Mouse (Mus musculus): ENCODE measurements around the gene Upf2.
A peak's percentile ranks its signal among the peaks of the same experiment; 100 is the strongest.
"Not testable (repeated sequence)": the region's sequence is repeated elsewhere in the genome, so short reads cannot be mapped to it uniquely, and the experiment has no call there.

The Upf2 gene

DNA sequence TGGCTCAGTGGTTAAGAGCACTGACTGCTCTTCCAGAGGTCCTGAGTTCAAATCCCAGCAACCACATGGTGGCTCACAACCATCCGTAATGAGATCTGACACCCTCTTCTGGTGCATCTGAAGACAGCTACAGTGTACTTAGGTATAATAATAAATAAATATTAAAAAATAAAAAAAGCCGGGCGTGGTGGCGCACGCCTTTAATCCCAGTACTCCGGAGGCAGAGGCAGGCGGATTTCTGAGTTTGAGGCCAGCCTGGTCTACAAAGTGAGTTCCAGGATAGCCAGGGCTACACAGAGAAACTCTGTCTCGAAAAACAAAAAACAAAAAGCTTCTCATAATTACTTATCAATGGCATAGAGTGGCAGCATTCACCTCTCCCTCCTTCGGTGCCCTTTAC is 1.4 kb upstream of the Upf2 start:
- DNase-seq (ENCODE audit: low spot score) = not testable (repeated sequence)

DNA sequence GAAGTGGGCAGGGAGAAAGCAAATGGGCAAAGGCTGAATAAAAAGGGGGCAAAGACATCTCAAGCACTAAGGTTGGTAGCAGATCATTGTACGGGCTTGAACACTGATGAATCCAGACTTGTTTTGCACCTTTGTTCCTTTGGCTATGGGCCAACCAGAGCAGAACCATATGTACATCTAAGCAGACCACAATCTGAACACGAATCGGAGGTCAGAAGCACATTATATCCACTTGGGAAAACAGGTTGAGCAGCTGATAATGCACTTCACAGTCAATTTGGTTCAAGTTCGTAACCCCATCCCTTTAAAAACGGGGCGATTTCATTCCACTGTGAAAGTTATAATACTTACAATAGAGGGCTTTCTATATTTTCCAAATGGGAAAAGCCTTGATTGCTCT is 964 bp upstream of the Upf2 start:
- DNase-seq (ENCODE audit: low spot score) = peak; percentile 21

DNA sequence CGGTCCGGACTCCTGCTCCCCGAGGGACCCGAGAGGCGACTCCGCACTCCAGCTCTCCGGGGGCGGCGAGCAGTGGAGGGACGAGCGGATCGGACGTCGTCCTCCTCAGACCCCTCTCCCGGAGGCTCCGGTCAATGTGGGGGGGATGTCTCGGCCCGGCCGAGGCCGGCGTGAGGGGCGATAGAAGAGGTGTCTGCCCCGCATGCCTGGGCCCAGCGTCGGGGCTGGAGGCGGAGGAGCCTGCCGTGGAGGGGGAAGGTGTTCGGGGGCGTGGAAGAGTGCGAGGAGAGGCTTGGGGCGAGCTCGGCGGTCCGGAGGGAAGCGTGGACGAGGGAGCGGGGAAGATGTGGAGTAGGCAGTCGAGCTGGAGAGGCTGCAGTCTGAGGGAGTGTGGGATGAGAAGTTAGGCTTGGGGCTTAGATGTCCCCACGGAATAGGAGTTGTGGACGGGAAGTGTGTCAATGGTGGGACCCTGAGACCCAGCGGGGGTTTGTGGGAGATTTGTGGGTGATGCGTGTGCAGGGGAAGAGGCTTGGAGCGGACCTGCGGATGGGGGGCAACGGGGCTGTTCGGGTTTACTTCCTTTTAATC is 447 bp downstream of the Upf2 start:
- no peak for DNase-seq (ENCODE audit: low spot score)

DNA sequence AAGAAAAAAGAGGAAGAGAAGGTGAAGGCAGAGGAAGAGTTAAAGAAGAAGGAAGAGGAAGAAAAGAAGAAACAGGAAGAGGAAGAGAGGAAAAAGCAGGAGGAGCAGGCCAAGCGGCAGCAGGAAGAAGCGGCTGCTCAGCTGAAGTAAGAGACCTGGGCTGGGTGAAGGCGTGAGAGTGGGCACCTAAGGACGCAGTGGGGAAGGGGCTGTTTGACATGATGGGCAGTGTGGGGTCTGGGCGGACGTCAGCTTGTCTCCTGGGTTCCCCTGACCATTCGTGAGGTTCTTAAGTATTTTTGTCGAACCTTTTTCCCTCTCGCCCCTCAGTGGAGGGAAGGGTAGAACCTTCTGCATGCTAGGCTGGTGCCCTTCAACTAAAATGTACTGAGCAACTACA is 6.4 kb downstream of the Upf2 start:
- no peak for DNase-seq (ENCODE audit: low spot score)

DNA sequence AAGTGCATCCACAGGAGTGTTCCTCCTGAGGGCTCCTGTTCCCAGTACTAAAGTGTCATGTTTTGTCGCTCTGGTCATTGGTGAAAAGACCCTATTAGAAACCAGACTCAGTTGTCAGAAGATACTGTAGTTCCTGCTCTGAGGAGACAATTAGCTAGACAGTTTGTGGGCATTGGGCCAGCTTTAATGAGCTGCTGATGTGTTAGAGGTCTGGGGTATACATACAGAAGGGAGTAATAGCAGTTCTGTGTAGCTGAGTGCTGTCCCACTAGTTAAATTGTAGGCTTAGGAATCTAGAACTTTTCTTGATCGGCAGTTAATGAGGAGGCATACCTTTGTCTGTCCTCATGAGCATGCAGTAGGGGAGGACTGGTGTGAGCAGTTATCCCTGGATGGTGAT is 11.0 kb downstream of the Upf2 start:
- DNase-seq (ENCODE audit: low spot score) = no peak

DNA sequence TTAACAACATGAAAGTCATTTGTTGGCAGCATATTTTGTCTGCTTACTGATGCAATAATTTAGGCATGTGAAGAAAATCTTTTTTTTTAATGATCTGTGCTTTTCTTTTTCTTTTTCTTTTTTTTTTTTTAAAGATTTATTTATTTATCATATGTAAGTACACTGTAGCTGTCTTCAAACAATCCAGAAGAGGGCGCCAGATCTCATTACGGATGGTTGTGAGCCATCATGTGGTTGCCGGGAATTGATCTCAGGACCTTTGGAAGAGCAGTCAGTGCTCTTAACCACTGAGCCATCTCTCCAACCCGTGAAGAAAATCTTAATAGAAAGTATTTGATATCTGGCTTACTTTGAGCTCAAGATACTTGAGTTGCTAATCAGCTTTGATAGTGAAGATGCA is 12.5 kb downstream of the Upf2 start:
- not testable (repeated sequence) for DNase-seq (ENCODE audit: low spot score)

DNA sequence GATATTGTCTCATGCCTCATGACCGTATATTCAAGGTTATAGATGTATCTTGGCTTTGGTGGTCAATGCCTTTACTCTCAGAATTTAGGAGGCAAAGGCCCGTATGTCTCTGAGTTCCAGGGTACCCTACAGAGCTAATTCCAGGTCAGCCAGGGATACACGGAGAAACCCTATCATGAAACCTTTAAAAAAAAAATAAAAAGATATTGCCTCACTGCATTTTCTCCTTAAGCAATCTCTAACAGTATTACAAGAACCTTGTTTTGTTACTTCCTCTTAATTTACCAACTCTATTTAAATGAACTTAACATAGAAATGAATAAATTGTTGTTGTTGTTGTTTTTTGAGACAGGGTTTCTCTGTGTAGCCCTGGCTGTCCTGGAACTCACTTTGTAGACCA is 14.7 kb downstream of the Upf2 start:
- no peak for DNase-seq (ENCODE audit: low spot score)

DNA sequence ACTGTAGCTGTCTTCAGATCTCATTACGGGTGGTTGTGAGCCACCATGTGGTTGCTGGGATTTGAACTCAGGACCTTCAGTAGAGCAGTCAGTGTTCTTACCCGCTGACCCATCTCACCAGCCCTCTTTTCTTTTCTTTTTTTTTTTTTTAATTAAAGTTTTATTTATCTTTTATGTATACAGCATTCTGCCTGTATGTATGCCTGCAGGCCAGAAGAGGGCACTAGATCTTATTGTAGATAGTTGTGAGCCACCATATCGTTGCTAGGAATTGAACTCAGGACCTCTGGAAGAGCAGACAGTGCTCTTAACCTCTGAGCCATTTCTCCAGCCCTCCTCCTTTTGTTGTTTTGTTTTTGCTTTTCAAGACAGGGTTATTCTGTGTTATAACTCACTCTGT is 19.4 kb downstream of the Upf2 start:
- not testable (repeated sequence) for DNase-seq (ENCODE audit: low spot score)

DNA sequence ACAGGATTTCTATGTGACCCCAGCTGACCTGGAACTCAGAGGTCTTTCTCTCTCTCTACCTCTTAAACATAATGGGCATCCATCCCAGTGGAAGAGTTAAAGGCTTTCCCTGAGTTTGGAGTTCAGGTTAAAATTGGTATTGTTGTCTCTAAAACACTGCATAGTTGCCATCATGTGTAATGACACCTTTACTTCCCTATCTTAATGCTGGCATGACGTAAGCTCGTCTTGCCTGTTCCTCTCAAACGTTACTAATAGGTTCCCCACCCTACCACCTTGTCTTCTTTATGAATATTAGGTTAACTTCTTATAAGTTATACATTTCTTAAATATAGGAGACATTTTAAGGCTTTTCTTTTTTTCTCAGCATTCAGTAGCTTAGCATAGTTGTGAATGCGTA is 26.3 kb downstream of the Upf2 start:
- no peak for DNase-seq (ENCODE audit: low spot score)

DNA sequence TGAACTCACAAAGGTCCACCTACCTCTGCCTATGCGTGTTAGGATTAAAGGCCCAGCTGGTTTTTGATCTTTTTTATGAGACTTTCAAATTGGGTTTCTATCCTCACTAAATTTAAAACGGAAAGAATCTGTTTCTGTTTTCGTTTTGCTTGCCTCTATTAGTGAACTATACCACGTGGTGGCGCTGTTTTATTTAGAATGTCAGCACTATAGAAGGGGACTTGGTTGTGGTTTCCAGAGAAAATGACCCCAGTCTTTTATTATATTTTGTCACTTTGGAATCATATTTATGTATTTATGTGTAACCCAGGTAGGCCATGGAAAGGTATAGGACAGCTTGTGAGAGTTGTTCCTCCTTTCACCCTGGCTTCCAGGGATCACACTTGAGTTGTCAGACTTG is 44.3 kb downstream of the Upf2 start:
- no peak for DNase-seq (ENCODE audit: low spot score)

DNA sequence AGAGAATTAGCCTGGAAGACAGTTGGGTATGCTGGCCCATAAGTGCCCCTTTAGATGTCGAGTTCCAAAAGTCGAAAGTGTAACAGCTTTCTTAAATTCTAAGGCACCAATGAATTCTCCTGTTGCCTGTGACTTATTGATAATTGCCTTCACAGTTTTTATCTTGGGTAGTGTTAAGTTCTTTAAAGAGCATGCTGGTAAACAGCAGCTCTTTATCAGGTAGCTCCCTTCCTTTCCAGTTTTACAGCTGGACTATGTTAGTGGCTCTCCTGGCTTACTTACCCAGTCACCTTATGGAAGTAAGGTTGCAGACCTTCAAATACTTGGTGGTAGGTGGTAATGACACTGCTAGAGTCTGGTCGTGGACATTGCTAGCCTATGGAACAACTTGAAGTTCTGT is 52.7 kb downstream of the Upf2 start:
- no peak for DNase-seq (ENCODE audit: low spot score)

DNA sequence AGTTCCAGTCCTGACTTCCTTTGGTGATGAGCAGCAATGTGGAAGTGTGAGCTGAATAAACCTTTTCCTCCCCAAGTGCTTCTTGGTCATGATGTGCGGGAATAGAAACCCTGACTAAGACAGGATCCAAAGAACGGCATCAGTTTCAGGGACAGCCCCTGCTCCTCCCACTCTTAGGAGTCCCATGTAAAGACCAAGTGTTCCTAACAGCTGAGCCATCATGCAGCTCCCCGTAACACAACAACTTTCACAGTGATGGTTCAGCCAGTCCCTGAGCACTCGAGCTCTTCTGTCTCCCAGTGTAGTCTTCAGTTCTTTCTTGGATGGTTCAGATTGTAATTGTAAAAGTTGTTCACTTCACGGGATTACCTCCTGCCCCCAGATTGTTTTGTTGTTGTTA is 63.3 kb downstream of the Upf2 start:
- no peak for DNase-seq (ENCODE audit: low spot score)

DNA sequence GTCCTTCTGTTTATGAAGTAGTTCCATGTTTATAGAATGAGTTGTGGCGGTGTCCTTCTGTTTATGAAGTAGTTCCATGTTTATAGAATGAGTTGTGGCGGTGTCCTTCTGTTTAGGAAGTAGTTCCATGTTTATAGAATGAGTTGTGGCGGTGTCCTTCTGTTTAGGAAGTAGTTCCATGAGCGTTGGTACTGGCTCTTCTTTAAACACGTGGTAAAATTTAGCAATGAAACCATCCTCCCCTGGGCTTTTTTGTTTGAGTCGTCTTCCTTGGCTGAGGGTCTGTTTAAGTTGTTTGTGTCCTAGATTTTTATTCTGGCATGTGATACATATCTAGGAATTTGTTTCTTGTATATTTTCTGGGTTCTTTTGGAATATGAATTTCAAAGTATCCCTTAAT is 63.9 kb downstream of the Upf2 start:
- not testable (repeated sequence) for DNase-seq (ENCODE audit: low spot score)

DNA sequence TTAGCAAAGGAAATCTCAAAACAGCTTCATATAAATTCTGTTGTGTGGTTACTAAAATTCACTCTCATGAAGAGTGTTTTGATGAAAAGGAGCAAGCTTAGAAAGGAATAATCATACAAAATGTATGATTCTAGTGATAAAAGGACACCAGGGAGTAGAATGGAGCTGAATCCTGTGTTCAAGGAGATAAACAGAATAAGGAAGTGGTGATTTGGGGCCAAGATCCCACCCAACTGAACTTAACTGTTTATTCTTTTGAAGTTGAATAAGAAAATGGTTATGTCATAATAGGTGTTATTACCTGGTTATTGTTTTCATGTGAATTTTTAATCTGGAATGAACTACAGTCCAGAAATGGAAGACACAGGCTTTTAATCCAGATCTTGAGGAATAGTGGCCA is 69.3 kb downstream of the Upf2 start:
- DNase-seq (ENCODE audit: low spot score) = no peak

DNA sequence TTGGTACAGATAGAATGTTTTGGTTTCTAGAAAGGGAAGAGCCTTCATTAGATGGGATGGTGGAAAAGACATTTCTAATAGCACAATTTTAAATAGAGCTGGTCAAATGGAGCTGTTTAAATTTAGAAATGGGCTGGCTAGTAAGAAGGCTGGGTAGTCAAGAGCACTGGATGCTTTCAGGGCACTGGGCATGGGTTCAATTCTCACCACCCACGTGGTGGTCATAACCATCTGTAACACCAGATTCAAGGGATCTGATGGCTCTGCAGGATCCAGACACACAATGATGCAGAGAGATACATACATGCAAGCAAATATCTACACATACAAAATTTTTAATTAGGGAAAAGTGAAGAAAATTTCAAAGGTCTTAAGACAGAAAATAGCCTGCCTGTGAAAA is 91.4 kb downstream of the Upf2 start:
- DNase-seq (ENCODE audit: low spot score) = no peak

DNA sequence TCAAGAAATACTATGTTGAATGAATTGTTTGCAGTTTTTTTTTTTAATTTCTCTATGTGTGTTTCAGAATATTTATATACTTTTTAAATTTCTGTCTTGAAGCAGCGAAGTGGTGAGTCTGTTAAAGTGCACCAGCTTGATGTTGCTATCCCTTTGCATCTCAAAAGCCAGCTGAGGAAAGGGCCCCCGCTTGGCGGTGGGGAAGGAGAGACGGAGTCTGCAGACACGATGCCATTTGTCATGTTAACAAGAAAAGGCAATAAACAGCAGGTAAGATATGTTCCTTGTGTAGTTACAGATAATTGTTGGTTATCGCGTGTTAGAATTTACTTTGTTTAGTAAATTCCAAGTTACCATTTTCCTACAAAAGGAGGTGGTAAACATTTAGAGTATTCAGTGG is 95.5 kb downstream of the Upf2 start:
- DNase-seq (ENCODE audit: low spot score) = no peak

DNA sequence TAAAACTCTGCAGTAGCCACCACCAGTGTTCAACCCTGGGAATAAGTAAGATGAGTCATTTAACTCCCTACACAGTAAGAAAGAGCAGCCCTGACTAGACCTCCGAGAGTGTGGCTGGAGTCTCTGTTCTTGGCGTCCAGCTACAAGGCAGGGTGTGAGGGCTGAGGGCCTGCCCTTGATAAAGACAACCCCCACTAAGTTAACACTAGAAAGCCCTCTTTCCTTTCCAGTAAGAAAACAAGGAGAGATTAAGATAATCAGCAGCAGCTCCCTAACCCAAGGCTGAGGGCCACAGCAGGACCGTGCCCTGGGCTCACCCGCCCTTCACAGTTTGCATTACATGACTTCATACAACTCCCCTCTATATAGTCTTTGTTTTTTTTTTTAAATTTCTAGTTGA is 97.3 kb downstream of the Upf2 start:
- DNase-seq (ENCODE audit: low spot score) = peak; percentile 51

DNA sequence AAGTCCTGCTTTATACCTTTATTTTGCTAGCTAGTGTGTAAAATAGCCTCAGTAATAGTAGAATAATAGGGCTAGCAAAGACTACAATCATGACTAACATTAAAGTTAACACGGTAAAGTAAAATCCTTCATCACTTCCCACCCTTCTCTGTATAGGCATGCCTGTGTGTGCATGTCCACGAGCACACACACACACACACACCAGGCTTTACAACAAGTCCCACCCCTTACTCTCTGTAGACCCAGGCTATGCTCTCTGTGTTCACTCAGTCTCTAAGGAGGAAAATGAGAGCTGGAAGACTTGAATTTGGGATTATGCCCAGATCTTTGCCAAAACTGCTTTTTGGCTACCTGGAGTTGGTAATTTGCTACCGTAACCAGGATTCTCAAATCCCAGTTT is 97.7 kb downstream of the Upf2 start:
- DNase-seq (ENCODE audit: low spot score) = no peak

DNA sequence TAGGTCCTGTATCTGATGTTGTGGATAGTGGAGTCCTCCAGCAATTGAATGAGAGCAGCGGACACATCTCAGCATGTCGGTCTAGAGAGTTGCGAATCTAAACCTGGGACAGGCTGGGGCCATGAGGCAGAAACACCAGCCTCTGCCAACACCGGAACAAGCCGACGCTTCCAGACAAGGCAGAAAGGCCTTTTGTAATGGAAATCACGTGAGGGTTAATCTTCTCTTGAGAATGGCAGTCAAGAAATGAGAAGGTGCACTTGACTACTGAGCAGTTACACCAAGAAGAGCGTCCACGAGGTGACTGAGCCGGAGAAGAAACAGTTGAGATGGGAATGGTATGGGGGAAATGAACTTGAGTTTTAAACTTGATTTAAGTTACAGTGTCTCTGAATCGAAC is 104.2 kb downstream of the Upf2 start:
- DNase-seq (ENCODE audit: low spot score) = no peak

DNA sequence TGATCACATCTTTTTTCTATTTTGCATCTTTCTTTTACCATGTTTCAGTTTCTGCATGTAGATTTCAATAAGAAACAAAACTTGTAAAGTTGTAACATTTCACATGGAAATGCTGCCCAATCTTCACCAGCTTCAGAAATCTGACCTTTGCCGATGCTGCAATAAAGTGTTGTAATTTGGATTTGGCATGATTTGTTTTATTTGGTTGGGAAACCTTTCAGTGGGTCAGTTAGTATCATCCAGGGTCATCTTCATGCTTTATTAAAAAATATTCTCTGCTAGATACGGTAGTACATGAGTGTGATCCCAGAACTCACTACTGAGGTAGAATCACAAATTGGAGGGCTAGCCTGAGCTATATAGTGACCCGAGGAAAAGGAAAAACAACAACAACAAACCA is 105.2 kb downstream of the Upf2 start:
- no peak for DNase-seq (ENCODE audit: low spot score)

DNA sequence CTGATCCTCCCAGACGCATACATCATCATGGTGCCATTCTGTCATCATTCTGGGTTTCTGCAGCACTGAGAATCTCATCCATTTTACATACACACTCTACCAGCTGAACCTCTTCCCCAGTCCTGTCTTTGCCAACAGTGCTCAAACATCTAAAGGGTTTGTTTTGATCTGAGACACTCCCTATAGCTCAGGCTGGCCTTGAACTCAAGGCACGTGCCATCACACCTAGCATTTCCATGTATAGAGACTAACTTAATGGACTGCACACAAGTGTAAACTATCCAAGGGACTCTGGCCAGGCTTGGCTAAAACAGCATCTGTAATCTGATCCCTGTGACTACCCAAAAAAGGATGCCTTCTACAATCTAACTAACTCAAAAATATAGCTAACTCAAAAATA is 108.0 kb downstream of the Upf2 start:
- no peak for DNase-seq (ENCODE audit: low spot score)

DNA sequence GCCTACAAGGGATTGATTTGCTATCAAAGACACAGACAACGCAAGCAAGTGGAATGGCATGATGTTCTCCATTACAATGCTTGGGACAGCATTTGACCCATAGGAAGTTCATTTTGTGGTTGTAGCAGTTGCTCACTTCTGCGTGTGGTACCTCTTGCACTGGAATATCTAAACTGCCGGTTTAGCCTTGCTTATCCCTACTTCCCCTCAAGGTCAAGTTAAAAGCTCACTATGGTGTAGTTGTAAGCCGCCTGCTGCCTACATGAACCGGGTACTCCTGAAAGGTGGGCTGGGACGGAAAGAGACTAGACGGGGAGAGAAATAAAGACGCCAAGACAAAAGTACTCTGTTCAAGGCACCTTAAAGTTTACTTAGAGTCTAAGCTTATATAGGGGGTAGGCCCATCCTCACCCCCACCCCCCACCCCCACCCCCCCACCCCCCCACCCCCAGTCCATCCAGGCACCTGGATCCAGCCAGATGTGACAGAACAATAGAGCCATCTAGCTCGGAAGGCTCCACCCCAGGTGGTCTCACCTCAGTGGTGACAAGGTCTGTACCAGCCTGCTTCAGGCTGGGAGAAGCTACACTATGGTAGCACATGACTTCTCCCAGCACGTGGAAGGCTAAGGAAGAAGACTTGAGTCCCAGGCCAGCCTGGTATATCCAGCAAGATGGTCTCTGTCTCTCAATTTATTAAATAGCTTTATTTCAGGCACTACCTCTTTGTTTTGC is 109.0 kb downstream of the Upf2 start:
- DNase-seq (ENCODE audit: low spot score) = no peak

DNA sequence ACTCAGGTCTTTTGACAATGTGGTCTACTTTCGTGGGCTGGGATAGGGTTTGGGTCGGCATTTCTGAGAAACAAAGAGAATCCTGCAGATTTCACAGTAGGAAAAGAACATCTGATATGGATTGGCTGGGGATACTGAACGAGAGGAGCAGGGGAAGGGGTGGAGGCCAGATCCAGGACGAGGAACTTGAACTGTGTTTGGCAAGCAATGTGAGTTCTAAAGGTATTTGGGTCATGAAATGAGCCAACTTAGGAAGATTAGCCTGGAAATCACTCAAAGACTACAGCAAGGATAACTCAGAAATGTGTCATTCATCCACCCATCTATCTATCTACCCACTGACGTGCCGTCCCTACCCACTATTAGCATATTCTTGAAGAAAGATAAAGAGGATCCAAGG is 116.1 kb downstream of the Upf2 start:
- DNase-seq (ENCODE audit: low spot score) = no peak

DNA sequence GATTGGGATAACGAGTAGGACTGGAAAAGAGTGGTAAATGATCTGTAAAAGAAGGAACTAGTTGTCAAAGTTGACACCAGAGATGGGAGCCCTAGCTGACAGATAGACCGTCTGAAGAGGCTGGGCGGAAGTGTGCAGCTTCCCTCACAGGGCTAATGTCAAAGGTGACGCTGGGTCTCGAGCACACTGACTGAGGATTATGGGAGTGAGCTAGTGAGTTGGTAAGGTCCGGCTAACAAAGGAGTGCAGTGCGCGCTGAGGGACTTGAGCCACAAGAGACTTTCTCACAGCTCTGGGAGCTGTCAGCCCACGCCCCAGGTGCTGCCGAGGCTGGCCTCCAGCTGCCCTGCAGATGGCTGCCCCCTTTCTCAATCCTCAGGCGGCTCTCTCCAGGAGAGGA is 119.7 kb downstream of the Upf2 start:
- no peak for DNase-seq (ENCODE audit: low spot score)

Data from testis, postnatal 14 days (tissue).